Comparison of ENCODE assay signal across 15 mouse cellular contexts in the genomic region with DNA sequence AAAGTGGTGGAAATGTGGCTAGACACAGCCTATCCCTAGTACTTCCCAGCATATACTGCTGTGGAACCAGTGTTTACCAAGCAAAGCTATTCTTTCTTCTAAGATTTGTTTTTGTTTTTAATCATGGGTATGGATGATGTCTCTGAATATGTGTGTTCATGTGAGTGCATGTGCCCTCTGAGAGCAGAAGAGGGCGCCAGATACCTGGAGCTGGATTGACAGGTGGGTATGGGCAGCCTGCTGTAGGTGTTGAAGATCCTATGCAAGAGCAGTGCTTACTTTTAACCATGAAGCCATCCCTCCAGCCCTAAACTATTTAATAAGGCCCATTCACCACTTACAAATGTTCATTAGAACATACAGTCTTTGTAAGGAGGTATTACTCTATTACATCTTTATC.
A peak's percentile ranks its signal among the peaks of the same experiment; 100 is the strongest.
DNase-seq lines count a peak whose midpoint lies in the region; ATAC-seq and TF ChIP-seq lines count a peak whose summit lies in the region.
"Had no signal": no experiment of that assay in that cellular context is flagged by ENCODE, and none has a peak within 500 bp of the region (broad histone marks: within the 10 kb centered on the region; RNA-seq: fewer than 3 reads in every experiment).

No protein-coding gene starts in this region.

- H3K4me2 ChIP-seq in liver, embryonic 12.5 days = no peak overlapping the region
- H3K4me2 ChIP-seq: hindbrain, embryonic 15.5 days; limb, embryonic 12.5 days; neural tube, embryonic 15.5 days had no signal

- H3K4me3 ChIP-seq in cerebellum, adult 2 months (replicated peaks; ENCODE audit: insufficient read depth, low read depth, low read length) = no peak overlapping the region
- H3K4me3 ChIP-seq in liver, adult 2 months (ENCODE audit: insufficient read depth, low read depth, low read length) = no peak overlapping the region
- H3K4me3 ChIP-seq in liver, embryonic 12.5 days = no peak overlapping the region
- no peak overlapping the region for H3K4me3 ChIP-seq in E14TG2a.4 (replicated peaks; ENCODE audit: low read length)
- H3K4me3 ChIP-seq: hindbrain, embryonic 15.5 days; limb, embryonic 12.5 days; neural tube, embryonic 15.5 days had no signal

- peaks cover 25% of the 10 kb centered on the region for H3K4me1 ChIP-seq in cerebellum, adult 2 months (ENCODE audit: control insufficient read depth, insufficient read depth, low read length)
- H3K4me1 ChIP-seq in liver, adult 2 months (ENCODE audit: control insufficient read depth, insufficient read depth, low read length) = no peaks in the 10 kb centered on the region
- peaks cover 26% of the 10 kb centered on the region for H3K4me1 ChIP-seq in liver, embryonic 12.5 days
- peaks cover 22% of the 10 kb centered on the region for H3K4me1 ChIP-seq in E14TG2a.4 (replicated peaks; ENCODE audit: low read depth, low read length)

- 97% methylated on average over 1 of the region's 1 CpGs for WGBS in cerebellum, adult 2 months
- WGBS in liver, adult 2 months = 96% methylated on average over 1 of the region's 1 CpGs
- WGBS in liver, embryonic 12.5 days (ENCODE audit: insufficient replicate concordance) = 67% methylated on average over 1 of the region's 1 CpGs

- H3K9ac ChIP-seq in liver, adult 2 months (ENCODE audit: low read depth, low read length) = no peak overlapping the region
- no peak overlapping the region for H3K9ac ChIP-seq in liver, embryonic 12.5 days
- H3K9ac ChIP-seq: hindbrain, embryonic 15.5 days; limb, embryonic 12.5 days; neural tube, embryonic 15.5 days had no signal

- no peak for TF ChIP-seq POLR2A in cerebellum, adult 2 months (IDR thresholded peaks at IDR 0.05; ENCODE audit: borderline replicate concordance, insufficient read depth, low read length)
- no peak for TF ChIP-seq POLR2A in liver, adult 2 months (IDR thresholded peaks at IDR 0.05; ENCODE audit: extremely low read depth, insufficient read depth, low read length)

- TF ChIP-seq CTCF in cerebellum, adult 2 months (IDR thresholded peaks at IDR 0.05; ENCODE audit: borderline replicate concordance, insufficient read depth, low read depth, low read length) = peak; percentile 31; the same call in 1 of the 2 replicates
- peak; percentile 29; the same call in 1 of the 2 replicates for TF ChIP-seq CTCF in liver, adult 2 months (IDR thresholded peaks at IDR 0.05; ENCODE audit: low read depth, low read length)
- TF ChIP-seq CTCF in E14TG2a.4 (conservative IDR thresholded peaks at IDR 0.05; ENCODE audit: low read length) = peak; percentile 41

- no peaks in the 10 kb centered on the region for H3K36me3 ChIP-seq in liver, adult 2 months (ENCODE audit: control insufficient read depth, insufficient read depth, low read length)
- H3K36me3 ChIP-seq in liver, embryonic 12.5 days = no peaks in the 10 kb centered on the region
- no peaks in the 10 kb centered on the region for H3K36me3 ChIP-seq in E14TG2a.4 (ENCODE audit: insufficient read depth, low read length)
- H3K36me3 ChIP-seq: hindbrain, embryonic 15.5 days; limb, embryonic 12.5 days; neural tube, embryonic 15.5 days had no signal

- H3K27me3 ChIP-seq in cerebellum, adult 2 months (ENCODE audit: control insufficient read depth, insufficient read depth, low read length) = no peaks in the 10 kb centered on the region
- no peaks in the 10 kb centered on the region for H3K27me3 ChIP-seq in liver, adult 2 months (ENCODE audit: control insufficient read depth, insufficient read depth, low read length)
- no peaks in the 10 kb centered on the region for H3K27me3 ChIP-seq in liver, embryonic 12.5 days (replicated peaks)
- H3K27me3 ChIP-seq in E14TG2a.4 (ENCODE audit: insufficient read depth, low read length) = no peaks in the 10 kb centered on the region
- H3K27me3 ChIP-seq: hindbrain, embryonic 15.5 days; limb, embryonic 12.5 days; neural tube, embryonic 15.5 days had no signal

- no peaks in the 10 kb centered on the region for H3K9me3 ChIP-seq in liver, embryonic 12.5 days (replicated peaks)
- H3K9me3 ChIP-seq in E14TG2a.4 (ENCODE audit: low read length) = no peaks in the 10 kb centered on the region
- H3K9me3 ChIP-seq: hindbrain, embryonic 15.5 days; limb, embryonic 12.5 days; neural tube, embryonic 15.5 days had no signal

- intact Hi-C loops in left cerebral cortex, postnatal 4 days (cut with DNase I) = no loop called here

- no peak for ATAC-seq in liver, embryonic 12.5 days

- H3K27ac ChIP-seq in cerebellum, adult 2 months (ENCODE audit: insufficient read depth, low read length) = no peak overlapping the region
- H3K27ac ChIP-seq in liver, adult 2 months (replicated peaks; ENCODE audit: insufficient read depth, low read depth, low read length) = no peak overlapping the region
- H3K27ac ChIP-seq in liver, embryonic 12.5 days = no peak overlapping the region
- H3K27ac ChIP-seq: hindbrain, embryonic 15.5 days; limb, embryonic 12.5 days; neural tube, embryonic 15.5 days had no signal

- no peak for DNase-seq in cerebellum, adult 2 months
- no peak for DNase-seq in cerebellum, adult 8-10 months
- DNase-seq in liver, adult 2 months (ENCODE audit: extremely low read depth, low read depth, low spot score) = no peak
- DNase-seq in c-Kit-positive CD71-positive TER-119-positive erythroid progenitor cells, embryonic 14.5 days (ENCODE audit: low spot score) = peak; percentile 2
- no peak for DNase-seq in thymus, postnatal 4 days
- no peak for DNase-seq in left cerebral cortex, postnatal 4 days
- DNase-seq: kidney, postnatal 25 days; layer of hippocampus, postnatal 36 days; lung, postnatal 10 days; retina, postnatal 1 day had no signal

- no peaks in the 10 kb centered on the region for H3K79me2 ChIP-seq in liver, adult 2 months (ENCODE audit: control insufficient read depth, insufficient read depth, low read length)
